Mouse (Mus musculus): Measurements from ENCODE around the gene 1700086D15Rik.

The 1700086D15Rik gene

DNA sequence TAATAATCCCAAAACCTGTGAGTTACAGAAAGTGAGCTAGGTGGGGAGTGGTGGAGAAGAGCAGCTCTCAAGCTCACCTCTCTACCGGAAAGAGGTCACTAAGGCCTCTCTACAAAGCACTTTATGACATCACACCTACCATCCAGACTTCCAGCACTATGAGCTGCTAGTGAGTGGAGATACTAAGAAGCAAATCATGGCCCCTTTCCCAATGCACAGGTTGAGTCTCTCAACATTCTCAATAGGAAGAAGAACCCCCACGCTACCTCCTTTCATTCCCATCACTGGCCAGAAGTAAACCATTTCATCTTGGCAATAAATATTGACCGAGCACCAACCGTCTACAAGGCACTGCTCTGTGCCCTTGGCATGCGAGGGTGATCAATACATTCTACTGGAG lies at the start of gene 1700086D15Rik:
Gene 1700086D15Rik (minus strand): TSS at position 101 of the 400 bp plus-strand sequence.
- DNase-seq = no peak

DNA sequence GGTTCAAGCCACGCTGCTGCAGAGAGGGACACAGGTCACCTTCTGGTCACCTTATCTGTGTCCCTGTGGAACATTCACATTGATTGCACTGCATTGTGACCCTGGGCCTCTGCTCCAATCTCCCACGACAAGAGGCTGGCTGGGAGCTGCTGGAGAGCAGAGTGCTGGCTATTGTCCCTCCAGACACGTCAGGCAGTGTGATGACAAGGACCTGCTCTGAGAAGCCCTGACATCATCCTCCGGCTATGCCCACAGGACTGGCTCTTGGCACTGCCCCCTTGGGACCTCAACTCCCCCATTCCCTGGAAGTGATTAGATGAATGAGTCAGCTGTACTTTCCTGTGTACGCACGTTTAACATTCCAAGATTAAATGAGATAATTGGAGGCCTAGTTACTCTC lies 49.8 kb upstream of the 1700086D15Rik start:
- no peak for DNase-seq

DNA sequence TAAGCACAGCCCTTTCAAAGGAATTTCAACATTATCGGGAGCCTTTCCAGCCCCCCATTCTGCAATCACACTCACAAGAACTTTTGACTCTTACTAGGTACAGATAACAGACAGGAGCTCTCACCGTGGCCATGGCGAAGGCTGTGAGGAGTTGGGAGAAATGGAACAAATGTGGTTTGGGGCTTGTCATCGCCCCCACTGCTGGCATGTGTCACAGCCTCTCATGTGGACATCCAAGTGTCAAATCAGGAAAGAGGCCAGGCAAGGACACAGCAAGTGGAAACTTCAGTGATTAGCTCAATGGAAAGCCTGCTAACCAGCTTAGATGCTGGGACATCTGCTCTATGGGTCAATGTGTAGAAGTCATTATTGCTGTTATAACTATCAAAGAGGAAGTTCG lies 45.6 kb upstream of the 1700086D15Rik start:
- no peak for DNase-seq

DNA sequence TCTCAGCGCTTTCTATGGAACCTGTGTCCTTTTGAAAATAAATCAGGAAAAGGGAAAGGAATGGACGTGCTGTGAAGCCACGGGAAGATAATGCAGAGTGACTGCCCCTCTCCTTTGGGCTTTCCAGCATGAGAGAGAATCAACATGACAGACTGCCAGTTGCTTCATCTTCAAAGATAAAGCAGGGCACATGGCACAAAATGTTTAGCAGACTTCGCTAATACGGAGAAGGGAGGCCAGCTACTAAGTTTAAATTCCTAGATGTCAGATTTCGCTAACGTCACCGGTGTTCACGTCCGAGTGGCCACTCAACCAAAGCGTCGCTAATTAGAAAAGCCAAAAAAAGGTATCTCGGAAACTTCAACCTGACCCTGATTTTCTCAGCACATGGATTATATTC lies 45.0 kb upstream of the 1700086D15Rik start:
- DNase-seq = no peak

DNA sequence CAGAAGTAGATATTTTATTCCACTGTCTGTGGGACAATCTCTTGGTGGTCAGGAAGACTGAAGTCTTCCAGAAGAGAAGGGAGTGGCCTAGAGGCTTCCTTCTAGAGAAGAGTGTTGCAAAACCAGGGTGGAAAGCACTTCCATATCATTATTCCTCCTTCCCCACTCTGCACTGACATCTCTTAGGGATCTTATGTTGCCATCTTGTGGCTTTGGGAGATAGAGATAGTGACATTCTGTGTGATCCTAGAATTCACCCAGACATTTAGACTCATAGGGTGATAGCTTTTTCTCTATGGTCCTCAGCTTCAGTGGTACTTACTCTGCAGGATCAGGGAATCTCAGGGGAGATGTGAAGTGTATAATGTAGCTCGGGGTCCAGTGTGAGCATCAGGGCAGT lies 43.3 kb upstream of the 1700086D15Rik start:
- DNase-seq = no peak

DNA sequence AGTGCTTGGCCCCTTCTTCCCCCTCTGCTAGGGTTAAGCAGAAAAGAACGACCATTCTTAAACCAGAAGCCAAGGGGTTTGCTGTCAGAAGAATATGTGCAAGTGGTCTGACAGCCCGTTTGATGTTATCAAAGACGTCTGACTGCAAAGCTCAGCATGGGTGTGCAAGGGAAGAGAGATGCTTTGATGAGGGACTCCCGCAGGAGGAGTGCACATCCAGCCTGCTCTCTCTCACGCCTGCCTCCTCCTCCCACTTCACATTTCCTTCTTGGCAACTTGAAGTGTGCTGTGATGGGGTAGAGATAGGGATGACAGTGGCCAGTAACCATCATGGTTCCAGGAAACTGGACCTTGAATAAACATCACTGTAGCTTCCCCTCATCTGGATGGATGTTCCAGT lies 42.5 kb upstream of the 1700086D15Rik start:
- DNase-seq = no peak

DNA sequence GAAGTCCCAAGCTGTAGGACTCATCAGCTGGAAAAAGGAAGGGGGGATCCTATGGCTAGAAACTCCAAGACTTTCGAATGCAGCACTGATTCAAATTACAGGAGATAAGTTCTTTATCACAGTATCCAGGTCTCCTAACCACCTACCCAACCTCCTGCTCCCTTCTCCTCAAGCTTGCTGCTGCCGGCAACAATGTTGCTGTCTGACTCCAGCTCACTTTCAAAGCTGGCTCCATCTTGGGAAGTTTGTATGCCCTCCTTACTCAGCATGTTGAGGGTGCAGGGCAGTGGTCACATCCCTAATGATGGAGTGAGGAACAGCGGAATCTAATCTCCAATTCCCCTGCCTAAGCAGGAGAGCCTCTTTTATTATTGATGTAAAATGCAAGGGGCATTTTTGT lies 38.3 kb upstream of the 1700086D15Rik start:
- no peak for DNase-seq

DNA sequence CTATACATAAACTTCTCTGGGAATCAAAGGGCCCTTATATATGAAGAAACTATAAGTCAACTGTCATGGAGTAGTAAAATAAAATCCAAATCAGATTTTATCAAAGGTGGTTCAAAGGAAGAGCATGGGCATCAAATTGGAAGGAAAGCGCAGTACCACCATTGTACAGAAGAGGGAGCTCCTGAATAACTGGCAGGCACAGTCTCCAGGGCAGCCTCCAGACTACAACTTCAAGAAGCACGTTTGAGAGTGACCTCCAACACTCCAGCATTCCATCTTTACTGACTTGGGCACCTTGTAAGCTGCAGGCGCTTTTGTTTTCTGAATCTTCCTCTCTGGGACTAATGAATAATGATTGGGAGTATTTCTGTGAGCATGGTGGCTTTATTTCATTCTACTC lies 37.6 kb upstream of the 1700086D15Rik start:
- peak; percentile 5 to 6 for DNase-seq

DNA sequence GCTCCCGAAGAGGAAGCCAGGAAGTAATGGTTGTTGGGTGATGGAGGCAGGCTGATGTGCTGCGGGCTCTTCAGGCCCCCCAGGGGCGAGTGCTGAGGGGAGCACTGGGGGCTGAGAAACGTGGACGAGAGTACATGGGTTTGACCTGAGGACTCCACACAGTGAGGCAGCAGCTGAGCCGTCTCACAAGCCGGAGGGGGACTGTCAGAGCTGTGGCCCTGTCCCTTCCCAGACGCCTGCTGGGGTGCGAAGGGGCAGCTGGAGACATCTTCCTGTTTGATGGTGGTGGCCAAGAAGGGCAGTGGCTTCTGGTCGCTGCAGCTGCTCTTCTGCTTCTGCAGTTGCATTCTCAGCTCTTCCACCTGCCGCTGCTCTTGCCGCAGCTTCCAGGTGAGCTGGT lies 27.3 kb upstream of the 1700086D15Rik start:
- no peak for DNase-seq

DNA sequence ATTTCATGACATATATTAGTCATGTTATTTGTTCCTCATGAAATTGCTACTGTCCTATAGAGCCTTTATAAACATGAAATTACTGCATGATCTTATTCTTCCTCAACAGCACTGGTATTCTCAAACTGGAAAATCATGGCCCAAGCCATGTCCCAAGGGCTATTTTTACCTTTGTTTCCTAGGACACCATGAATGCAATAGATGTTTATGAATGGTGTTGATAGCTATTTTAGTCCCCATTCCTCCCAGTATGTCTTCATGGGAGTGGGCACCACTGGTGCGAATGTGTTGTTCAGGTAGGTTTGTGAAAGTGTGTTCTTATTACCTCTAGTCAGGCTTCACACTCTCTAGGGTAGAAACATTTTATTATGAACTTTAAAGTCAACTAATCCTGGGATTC lies 25.4 kb upstream of the 1700086D15Rik start:
- DNase-seq = no peak

DNA sequence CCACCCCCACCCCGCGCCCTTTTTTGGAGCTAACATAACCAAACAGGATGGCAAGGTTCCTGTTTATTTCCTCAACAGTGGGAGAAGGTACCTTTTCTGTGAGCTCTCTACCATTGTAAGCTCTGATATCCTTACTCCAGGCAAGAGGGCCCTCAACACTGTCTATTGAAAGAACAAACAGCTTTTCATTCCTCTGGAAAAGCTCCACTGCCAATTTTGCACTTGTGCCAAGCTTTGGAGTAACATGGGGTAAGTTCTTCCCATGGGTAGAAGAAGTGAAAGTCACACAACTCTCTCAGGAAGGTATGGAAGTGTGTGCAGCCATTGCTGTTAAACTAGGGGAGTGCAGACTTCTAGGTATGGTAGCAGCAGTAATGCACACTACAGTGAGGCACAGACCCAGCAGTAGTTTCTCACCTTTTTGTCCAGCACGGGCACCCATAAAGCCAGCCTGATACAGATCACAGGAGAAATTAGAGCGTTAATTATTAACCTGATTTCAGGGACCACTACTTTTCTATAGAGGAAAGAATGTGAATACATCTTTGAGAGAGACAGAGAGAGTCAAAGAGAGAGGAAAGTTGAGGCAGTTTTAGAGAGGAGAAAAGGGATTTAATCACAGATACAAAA lies 10.5 kb upstream of the 1700086D15Rik start:
- DNase-seq = no peak

DNA sequence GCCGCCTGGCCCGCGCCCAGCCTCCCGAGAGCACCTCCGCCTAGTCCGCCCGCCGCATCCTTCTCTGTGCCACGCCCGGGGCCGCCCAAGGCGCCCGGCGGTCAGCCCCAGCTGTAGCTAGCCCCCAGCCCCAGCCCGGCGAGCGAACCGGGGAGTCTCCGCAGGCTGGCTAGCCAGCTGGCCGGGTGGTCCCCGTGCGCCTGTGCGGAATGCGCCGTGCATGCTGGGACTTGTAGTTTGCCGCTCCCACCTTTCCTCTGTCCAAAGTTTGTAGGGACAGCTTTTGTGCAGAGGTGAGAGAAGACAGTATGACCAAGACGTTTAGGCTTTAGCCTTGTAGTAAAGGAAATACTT lies 3.1 kb upstream of the 1700086D15Rik start, which contains the start of gene Arhgap44:
Gene Arhgap44 (minus strand): TSS at position 195 of the 354 bp plus-strand sequence.
- DNase-seq = no peak

DNA sequence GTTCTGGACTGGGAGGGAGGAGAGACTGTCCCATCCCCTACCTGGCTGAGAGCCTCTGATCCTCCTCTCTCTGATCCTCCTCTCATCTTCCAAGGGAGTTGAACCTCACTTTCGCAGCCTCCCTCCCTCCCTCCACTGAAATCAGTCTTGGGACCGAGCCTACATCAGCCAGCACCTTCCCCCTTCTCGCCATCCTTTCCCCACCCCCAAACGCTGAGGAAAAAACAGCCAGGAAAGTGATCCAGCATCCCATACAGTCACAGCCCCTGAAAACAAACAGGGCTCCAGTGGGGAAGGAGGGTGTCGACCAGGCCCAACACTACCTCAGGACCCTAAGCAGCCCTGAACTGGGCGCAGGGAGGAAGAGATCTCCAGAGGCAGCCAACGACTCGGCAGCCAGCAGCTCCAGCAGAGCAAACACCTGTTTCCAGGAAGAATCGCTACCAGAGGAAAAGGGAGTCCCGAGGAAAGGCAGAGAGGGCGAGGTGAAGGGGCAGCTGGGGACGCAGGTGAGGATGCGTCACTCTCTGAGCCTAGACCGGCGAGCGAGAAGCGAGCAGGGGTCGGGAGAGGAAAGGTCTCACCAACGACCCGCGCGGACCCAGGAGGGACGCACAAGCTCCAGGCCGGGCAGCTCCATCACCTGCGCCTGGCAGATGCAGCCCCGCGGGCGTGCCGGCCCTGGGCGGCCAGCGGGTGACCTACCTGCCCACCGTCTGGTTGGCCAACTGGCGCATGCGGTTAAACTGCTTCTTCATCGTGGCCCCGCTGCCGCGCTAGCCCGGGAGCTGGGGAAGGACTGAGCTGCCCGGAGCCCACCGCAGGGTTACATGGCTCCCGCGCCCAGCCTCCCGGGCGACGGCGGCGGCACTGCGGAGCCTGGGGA lies 2.4 kb upstream of the 1700086D15Rik start:
- no peak for DNase-seq

DNA sequence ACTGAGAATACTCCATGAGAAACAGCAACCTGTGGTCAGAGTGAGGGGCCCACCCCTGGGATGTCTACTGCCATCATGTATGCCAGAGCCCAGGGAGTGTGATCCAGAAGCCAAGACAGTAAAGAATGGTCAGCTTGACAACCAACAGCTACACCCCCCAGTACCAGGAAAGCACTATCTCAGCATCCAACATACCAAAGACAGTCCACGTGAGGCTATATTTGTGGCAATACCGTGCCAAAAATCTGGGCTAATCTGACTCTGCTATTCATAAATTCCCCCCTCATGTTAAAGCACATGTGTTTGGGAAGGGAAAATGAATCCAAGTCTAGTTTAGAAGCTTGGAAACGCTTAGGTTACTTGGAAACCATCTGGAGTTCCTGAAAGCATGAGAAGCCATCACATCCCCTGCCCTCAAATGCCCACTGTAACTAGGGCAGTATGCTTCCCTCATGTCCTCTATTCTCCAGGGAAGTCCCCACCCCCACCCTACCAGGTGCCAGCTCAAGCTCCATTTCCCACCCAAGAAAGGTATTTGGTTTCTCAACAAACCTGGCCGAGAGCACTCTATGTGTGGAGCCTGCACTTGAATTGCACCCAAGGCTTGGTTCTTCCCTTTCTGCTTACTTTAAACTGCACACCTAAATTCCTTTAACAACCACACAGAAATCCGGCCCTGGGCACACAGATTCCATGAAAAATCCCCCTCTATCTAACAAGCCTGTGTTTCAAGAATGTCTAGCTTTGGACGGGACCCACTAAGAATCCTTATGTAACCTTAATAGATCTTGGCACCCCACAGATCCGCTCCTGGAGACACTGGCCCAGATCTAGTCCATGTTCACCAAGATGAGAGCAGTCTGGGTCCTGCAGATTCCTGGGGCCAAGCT lies 1.5 kb upstream of the 1700086D15Rik start:
- no peak for DNase-seq

DNA sequence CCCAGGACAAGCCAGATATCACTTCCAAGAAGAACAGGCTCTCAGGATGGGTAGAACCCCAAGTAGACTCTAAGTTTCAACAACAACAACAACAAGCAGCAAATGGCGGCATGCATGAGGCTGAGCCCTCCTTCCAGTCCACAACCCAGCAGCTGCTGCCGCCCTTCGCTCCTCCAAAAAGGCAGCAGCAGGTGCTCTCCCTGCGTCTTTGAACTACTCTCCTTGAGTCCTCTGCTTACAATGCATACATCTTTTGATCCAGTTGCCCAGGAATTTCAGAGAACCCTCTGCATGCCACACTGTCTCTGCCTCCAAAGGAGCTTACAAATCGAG lies 1.1 kb downstream of the 1700086D15Rik start:
- DNase-seq = no peak

DNA sequence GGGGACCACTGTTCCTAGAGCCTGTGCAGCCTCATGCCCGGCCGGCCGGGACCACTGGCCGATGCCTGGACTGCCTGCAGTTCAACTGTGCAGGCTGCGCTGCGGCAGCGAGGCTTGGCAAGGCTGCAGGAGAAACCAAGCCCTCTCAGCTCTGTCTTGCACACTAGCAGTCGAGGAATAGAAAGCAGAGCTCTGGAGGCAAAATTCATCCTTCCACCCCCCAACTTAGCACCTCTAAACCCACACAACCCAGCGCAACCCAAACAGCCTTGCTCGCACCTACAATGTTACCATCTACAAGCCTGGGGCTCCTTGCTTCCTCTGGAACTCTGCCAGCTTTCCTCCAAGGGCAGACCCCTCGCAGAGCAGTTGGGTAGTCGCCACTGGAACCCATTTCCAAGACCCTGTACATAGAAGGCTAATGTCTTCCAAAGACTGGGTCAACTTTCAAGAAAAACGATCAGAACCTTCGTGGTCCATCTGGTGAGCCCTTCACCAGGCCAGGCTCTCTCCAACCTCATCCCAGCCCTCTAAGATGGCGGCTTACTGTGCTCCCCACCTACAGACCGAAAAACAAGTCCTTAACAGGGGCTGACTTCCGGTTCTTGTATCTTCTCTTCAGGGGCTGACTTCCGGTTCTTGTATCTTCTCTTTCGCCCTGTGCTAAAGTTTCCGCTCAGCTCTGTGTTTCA lies 1.6 kb downstream of the 1700086D15Rik start:
- no peak for DNase-seq

DNA sequence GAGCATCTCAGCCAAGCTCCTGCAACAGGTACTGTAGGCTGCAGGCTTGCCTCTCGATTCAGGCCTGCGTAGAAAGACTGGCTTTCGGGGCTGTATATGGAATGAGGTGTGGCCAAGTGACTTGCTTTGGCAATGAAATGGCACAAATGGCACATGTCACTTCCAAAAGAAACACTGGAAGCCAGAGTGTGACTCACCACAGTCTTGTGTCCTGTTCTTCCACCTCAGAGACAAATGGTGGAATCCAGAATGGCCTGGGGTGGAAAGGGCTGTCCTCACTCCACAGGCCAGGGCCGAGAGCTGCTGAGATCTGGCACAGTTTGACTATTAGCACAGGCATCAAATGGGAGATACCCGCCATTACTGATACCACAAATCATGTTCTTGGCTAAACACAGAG lies 6.7 kb downstream of the 1700086D15Rik start:
- no peak for DNase-seq

DNA sequence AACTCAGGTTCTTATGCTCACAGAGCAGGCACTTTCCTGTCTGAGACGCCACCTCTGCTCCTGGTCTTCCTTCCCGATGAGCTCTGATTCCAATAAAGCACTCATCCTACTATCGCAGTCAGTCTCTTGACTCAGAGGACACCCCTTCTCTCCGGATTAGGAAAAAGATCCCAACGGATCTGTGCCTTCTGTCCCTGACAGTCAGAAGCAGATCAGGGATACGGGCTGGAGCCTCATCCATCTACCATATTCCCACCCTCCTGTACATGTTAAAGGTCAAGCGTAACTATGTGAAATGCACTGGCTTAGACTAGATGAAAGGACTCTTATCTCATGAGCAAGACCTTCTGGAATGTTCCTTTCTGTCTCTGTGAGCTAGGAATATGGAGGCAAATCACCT lies 11.2 kb downstream of the 1700086D15Rik start:
- DNase-seq = no peak

DNA sequence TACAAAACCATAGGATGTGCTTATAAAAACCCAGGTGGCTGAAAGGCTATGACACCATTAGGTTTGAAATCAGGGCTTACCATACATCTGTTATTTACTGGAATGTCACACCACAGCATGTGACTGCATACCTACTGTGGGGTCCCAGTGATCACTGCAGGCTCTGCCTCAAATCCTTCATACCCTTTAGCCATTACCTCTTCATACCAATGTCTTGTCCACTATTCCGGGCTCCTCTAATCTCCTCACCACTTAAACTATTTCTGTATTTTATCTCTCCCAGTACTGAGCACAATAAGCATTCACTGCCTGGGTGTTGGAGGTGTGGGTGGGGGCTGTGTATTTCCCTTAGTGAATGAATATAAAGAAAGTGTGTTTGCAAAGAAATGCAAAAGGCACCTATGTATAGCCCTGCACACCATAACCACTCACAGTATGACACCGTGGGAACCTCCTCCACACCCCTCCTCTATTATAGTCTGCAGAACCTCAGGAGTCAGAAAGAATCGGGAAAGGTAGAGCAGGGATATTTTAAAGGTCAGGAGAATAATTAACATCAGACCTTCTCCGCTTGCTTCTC lies 16.8 kb downstream of the 1700086D15Rik start:
- DNase-seq = no peak

DNA sequence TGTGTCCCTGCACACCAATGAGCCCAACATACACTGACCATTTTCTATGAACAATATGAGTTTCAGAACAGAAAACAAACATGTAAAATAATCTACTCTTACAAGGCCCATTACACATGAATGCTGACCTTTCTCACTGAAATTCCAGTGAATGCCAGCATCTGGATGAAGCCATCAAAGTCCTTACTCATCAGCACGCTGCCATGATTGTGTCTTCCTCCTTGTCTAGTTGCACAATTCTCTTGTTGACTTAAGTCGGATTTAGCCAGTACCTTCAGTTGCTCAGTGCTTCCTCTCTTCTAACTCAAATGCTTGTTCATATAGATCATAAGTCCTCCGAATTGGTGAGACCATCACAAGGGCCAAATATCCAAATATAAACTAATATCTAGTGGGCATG lies 20.7 kb downstream of the 1700086D15Rik start:
- DNase-seq = no peak

DNA sequence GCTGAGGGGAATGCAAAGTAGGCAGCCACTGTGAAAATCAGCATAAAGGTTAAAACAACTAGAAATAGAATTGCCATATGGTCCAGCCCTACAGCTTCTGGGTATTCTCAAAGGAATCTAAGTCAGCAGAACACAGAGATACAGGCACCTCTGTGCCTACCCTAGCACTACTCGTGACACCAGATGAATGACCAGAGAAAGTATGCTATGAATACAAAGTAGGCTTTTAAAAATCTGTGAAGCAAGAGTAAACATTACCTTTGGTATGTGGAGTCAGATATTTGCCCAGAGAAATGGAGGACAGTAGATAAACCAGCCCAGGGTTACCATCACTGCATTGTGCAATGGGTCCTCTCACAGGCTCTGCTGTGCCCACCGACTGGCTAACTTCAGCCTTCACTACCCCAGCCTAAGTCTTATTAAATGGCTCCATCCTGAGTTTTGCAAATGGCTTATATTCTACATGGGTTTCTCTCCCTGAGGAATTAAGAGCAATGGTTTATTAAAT lies 22.5 kb downstream of the 1700086D15Rik start:
- no peak for DNase-seq

DNA sequence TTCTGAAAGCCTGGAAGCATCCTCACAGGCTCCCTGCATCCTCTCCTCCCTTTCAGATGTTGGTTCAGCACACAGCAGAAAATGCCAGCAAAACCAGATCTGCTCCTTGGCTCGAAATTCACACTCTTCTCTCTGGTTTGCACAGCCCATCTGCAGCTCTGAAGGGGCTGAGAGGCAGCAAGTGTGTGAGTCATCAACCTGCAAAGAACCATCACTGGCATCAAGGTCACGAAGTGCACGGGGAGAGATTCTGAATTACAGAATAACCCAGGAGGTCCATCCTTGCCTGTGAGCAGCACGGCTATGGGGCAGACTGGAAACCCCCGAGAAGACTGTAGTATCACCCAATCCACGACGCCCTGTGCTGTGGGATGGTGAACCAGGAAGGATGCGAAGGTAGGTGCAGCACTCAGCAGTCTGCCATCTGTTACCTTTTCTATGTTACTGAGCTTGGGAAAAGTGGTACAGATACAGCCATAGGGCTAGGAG lies 24.4 kb downstream of the 1700086D15Rik start:
- DNase-seq = no peak

Measured in B cell, adult 2 months (primary cell).